Mouse (Mus musculus) liver, embryonic 11.5 days (tissue): ENCODE results near the gene N4bp3. TPM values are rescaled to one million over a fixed set of nuclear protein-coding genes. Genes with fewer than 3 reads are reported as not detected.

Experiments
- ATAC-seq: fragments of 200-750 bp; cut with Nextera tagmentation; replicated peaks from 2 replicates; pipeline ENCODE4 v1.8.0; 2017; ENCODE audit warnings: moderate number of reproducible peaks, mild to moderate bottlenecking, moderate TSS enrichment, moderate library complexity; ENCODE audit not compliant: low FRiP score
- DNase-seq: peaks from one replicate; pipeline ENCODE4 v3.0.0-alpha.2; 2017; ENCODE audit warnings: low spot score
- H3K27ac ChIP-seq: fragments of 300-500 bp; sonication (generic); 2 replicates; pipeline ENCODE4 v1.5.1; 2014; ENCODE audit warnings: mild to moderate bottlenecking, low read depth, low read length, control low read depth
- H3K27me3 ChIP-seq: fragments of 300-500 bp; sonication (generic); replicated peaks from 2 replicates; pipeline ENCODE4 v1.6.1; 2014; ENCODE audit warnings: low read length, mixed read lengths; ENCODE audit not compliant: control insufficient read depth, insufficient read depth
- H3K36me3 ChIP-seq: fragments of 300-500 bp; sonication (generic); 2 replicates; pipeline ENCODE4 v1.6.1; 2014; ENCODE audit warnings: mild to moderate bottlenecking, low read length, moderate library complexity, mixed read lengths; ENCODE audit not compliant: control insufficient read depth, insufficient read depth
- H3K4me1 ChIP-seq: fragments of 300-500 bp; sonication (generic); replicated peaks from 2 replicates; pipeline ENCODE4 v1.6.1; 2014; ENCODE audit warnings: low read length, mixed read lengths; ENCODE audit not compliant: control insufficient read depth, insufficient read depth
- H3K4me2 ChIP-seq: fragments of 300-500 bp; sonication (generic); 2 replicates; pipeline ENCODE4 v1.6.1; 2014; ENCODE audit warnings: mild to moderate bottlenecking, control low read depth, moderate library complexity
- H3K4me3 ChIP-seq: fragments of 300-500 bp; sonication (generic); 2 replicates; pipeline ENCODE4 v1.5.1; 2014; ENCODE audit warnings: low read depth, low read length, control low read depth
- H3K9ac ChIP-seq: fragments of 300-500 bp; sonication (generic); 2 replicates; pipeline ENCODE4 v1.6.1; 2014; ENCODE audit warnings: low read depth, low read length, control low read depth
- H3K9me3 ChIP-seq: fragments of 300-500 bp; sonication (generic); 2 replicates; pipeline ENCODE4 v1.6.1; 2016; ENCODE audit warnings: low read length, inconsistent platforms, mixed read lengths; ENCODE audit not compliant: control insufficient read depth
- WGBS: fragments of 180-500 bp; shearing (Covaris S2); extraction: QIAGEN DNeasy Blood & Tissue Kit; methylation state at CpG from one replicate; pipeline ENCODE4 v1.1.7; 2014; 5-methylcytosine and 5-hydroxymethylcytosine counted together
- polyA plus RNA-seq: library from polyadenylated mRNA; unstranded; fragments of >200 nt; fragmentation: Nextera tagmentation; extraction: Ambion mirVana; gene quantifications from 2 replicates; pipeline ENCODE4 v1.2.1, GENCODE M21; 2014

The N4bp3 gene
- polyA plus RNA-seq, 1 experiment from 2014 or later = 7.2 TPM

DNA sequence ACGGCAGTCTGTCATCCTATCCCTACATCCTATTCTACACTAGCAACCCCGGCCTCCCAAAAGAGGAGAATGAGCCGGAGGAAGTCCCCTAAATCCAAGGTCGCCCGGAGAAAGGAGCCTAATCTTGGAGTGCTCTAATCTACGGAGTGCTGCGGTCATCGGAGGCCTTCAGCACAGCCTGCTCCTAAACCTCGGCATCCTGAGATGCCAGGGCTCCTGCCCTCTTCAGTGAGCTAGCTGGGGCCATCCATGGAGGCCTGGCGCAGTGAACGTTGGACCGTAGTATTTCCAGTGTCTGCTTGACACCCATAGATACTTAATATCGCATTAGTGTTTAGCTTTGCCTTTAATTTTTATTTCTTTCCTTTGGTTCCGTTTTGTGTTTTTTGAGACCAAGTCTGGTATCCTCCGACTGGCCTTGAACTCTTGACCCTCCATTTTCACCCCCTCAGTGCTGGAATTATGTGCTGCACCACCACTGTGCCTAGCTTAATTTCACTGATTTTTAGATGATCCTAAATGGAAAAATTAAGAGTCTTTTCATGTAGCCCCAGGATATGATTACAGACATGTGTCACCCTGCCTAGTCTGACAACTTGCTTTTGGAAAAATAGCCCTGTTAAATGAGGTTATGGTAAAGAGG lies 43.4 kb downstream of the N4bp3 start:
- H3K9ac ChIP-seq = peak overlapping the region; percentile 97
- H3K36me3 ChIP-seq = peaks cover 32% of the 10 kb centered on the region
- H3K4me1 ChIP-seq = peaks cover 42% of the 10 kb centered on the region
- no peaks in the 10 kb centered on the region for H3K27me3 ChIP-seq
- ATAC-seq (peak; percentile 50), DNase-seq (no peak)
- peak overlapping the region; percentile 92 for H3K4me3 ChIP-seq
- no peaks in the 10 kb centered on the region for H3K9me3 ChIP-seq
- H3K27ac ChIP-seq = peak overlapping the region; percentile 98
- 10% methylated on average over 15 of the region's 15 CpGs for WGBS
- peak overlapping the region; percentile 82 for H3K4me2 ChIP-seq

DNA sequence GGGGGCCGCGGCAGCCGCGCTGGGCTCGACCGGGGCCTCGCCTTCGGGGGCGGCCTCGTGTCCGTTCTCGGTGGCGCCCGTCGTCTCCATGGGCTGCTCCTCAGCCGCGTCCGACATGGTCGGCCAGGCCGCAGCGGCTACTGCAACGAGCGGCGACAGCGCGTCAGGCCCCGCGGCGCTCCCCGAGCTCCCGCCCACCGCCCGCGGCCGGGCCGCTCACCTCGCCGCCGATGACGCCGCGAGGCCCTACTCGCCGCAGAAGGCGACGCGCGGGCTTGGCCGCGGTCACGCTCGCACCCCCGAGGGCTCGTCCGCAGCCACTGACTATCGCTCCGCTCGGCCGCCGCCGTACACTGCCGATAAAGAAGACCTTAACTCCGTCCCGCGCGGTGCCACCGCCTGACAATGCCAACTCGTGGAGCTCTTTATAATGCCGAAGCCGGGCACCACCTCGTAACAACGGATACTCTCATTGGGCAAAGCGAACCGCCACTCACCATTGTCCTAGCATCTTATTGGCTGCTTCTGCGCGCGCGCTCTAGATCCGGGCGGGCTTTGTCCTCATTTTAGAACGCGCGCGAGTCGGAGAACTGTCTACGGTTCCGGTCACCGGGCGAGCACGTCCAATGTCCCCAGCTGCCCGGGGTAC lies 44.1 kb downstream of the N4bp3 start, which contains the start of gene Hnrnpab:
TSS of gene Hnrnpab (minus strand) at position 401 of the 649 bp plus-strand sequence.
- no peaks in the 10 kb centered on the region for H3K9me3 ChIP-seq
- under 1% methylated on average over 91 of the region's 91 CpGs for WGBS
- H3K4me2 ChIP-seq = peak within 1 kb of the TSS; percentile 94
- H3K9ac ChIP-seq = peak within 1 kb of the TSS; percentile 97
- H3K27me3 ChIP-seq = no peaks in the 10 kb centered on the region
- ATAC-seq = peak; percentile 87
- H3K36me3 ChIP-seq = peaks cover 38% of the 10 kb centered on the region
- H3K4me3 ChIP-seq = peak within 1 kb of the TSS; percentile 92
- peak within 1 kb of the TSS; percentile 98 for H3K27ac ChIP-seq
- peak; percentile 97 for DNase-seq
- peaks cover 43% of the 10 kb centered on the region for H3K4me1 ChIP-seq

DNA sequence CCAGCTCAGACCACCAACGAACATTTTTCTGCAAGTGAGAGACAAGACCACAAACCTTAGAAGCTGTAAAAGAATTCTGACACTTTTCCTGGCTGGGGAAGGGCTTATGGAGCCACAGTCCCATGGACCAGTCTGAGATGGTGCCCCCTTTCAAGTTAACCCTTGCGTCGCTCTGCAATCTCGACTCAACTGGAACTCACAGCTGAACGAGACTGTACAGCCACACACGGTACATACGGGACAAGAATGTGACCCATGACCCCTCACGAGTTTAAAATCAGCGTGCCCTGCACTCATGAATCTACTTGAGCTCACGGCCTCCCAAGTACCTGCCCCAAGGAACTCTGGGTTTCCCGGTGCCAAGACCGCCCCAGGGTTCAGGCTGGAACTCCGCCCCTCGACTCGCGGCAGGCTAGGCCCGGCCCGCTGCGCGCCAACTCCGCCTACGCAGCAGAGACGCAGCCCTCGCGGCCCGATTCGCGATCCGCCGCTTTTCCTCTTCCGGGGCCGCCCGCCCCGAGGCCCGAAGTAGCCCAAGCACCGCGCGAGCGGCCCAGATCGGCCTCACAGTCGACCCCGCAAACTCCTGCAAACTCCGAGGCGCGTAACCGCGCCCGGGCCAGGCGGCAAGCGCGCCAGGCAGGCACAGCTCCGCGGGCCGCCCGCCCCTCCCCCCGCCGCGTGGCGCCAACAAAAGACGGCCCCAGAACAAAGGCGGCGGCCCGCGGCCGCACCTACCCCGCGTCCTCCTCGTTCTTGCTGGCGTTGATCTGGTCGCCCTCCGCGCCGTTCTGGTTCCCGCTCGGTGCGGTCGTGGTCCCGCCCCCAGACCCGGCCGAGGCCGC lies 44.8 kb downstream of the N4bp3 start:
- ATAC-seq (peak; percentile 62), DNase-seq (peak; percentile 78)
- Histone ChIP-seq H3K4me1 (peaks cover 46% of the 10 kb centered on the region), H3K4me3 (peak overlapping the region; percentile 92), H3K9ac (peak overlapping the region; percentile 97), H3K36me3 (peaks cover 46% of the 10 kb centered on the region), H3K27me3 (no peaks in the 10 kb centered on the region), H3K4me2 (peak overlapping the region; percentile 94), H3K27ac (peak overlapping the region; percentile 98), H3K9me3 (no peaks in the 10 kb centered on the region)
- under 1% methylated on average over 81 of the region's 81 CpGs for WGBS

DNA sequence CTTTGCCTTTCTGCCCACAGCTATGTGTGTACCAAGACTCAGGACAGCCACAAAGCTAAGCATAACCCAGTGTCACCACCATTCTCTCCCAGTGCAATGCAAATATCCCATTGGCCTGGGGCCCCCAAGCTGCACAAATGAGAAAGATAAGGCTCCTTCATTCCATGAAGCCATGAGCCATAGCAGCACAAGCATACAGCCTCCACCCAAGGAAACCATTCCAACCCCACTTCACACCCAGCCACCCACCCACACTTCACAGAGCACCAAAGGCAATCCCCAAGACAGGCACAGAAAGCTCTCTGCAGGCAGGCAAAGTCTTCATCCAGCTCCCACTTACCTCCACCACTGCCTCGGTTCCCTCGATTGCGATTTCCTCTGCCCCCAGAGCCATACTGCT lies 48.4 kb downstream of the N4bp3 start:
- Histone ChIP-seq H3K4me1 (peaks cover 28% of the 10 kb centered on the region), H3K27me3 (no peaks in the 10 kb centered on the region), H3K36me3 (peaks cover 81% of the 10 kb centered on the region), H3K27ac (no peak overlapping the region), H3K9me3 (no peaks in the 10 kb centered on the region), H3K4me2 (no peak overlapping the region), H3K9ac (no peak overlapping the region), H3K4me3 (no peak overlapping the region)
- no peak for DNase-seq
- 88% methylated on average over 3 of the region's 3 CpGs for WGBS
- ATAC-seq = no peak

DNA sequence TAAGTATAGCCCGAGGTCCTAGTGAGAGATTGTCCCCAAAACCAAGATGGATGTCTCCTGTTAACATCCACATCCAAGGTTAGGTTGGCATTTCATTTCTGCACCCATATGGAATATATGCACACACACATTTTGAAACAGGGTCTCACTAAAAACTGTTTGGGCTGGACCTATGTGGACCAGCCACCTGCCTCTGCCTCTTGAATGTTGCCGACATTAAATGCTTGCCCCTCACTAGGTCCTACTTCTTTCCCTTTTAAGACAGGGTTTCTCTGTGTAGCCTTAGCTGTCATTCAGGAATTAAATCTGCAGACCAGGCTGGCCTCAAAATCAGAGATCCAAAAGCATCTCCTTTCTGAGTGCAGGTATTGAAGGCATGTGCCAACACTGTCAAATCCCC lies 53.1 kb downstream of the N4bp3 start:
- H3K27ac ChIP-seq = no peak overlapping the region; the same call in 1 of the 2 replicates
- no peak overlapping the region for H3K4me2 ChIP-seq
- WGBS = 72% methylated on average over 2 of the region's 2 CpGs
- H3K4me1 ChIP-seq = peaks cover 6% of the 10 kb centered on the region; the same call in 1 of the 2 replicates
- H3K36me3 ChIP-seq = peaks cover 81% of the 10 kb centered on the region
- H3K9ac ChIP-seq = no peak overlapping the region
- no peaks in the 10 kb centered on the region for H3K27me3 ChIP-seq
- DNase-seq (no peak), ATAC-seq (no peak)
- H3K9me3 ChIP-seq = no peaks in the 10 kb centered on the region
- H3K4me3 ChIP-seq = no peak overlapping the region

DNA sequence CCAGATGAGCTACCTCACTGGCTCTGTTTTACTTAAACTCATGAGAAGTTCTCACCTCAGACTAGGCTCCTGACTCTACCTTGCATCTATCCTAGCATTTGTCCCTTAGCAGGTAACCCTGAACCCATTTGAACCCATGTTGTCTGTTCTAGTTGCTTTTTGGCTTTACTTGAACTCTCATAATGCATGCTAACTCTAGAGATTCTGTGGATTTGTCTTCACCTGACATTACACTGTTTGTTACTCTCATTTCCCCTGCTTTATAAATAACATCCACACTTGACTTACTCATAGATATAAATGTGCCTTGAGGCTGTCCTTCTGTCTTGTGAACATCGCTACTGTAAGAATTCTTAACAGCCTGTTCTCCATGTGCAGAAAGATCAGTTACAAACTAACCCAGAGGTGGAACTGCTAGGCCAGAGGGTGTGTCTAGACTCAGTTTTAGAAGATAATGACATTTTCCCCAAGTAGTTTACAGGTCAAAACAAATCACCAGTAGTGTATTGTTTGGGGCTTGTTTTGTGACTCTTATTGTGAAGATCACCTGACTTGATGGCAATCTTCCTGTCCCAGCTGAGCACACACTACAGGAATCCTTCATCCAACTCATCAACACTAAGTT lies 55.1 kb downstream of the N4bp3 start:
- Histone ChIP-seq H3K9me3 (no peaks in the 10 kb centered on the region), H3K4me3 (no peak overlapping the region), H3K27me3 (no peaks in the 10 kb centered on the region), H3K36me3 (peaks cover 78% of the 10 kb centered on the region), H3K4me2 (no peak overlapping the region), H3K4me1 (no peaks in the 10 kb centered on the region), H3K27ac (no peak overlapping the region), H3K9ac (no peak overlapping the region)
- 77% methylated on average over 1 of the region's 1 CpGs for WGBS
- ATAC-seq = no peak
- DNase-seq = no peak

DNA sequence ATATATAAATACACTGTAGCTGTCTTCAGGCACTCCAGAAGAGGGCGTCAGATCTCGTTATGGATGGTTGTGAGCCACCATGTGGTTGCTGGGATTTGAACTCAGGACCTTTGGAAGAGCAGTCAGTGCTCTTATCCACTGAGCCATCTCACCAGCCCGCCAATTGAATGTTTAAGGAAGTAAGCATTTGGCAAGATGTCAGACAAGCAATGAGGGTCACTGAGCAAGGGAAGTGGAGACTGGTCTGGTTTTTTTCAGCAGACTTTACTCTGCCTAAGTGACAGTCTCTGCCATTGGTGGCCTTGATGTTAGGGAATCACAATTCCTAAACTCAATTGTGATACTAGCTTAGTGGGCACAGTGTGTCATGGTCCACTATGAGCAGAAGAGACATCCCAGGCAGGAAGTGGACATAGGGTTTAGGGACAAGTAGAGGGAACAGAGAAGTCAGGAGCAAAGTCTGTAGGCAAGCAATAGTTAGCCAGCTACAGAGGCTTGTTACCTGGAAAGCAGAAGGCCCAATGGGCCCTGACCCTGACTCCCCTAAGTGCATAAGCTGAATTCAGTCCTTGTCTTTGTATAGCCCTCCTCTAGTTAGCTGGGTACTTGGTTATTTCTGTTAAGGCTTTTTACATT lies 55.8 kb downstream of the N4bp3 start:
- Histone ChIP-seq H3K4me2 (no peak overlapping the region), H3K27me3 (no peaks in the 10 kb centered on the region), H3K9me3 (no peaks in the 10 kb centered on the region), H3K4me3 (no peak overlapping the region), H3K27ac (no peak overlapping the region), H3K4me1 (no peaks in the 10 kb centered on the region), H3K36me3 (peaks cover 74% of the 10 kb centered on the region), H3K9ac (no peak overlapping the region)
- ATAC-seq (no peak), DNase-seq (no peak)
- WGBS = 58% methylated on average over 3 of the region's 3 CpGs

DNA sequence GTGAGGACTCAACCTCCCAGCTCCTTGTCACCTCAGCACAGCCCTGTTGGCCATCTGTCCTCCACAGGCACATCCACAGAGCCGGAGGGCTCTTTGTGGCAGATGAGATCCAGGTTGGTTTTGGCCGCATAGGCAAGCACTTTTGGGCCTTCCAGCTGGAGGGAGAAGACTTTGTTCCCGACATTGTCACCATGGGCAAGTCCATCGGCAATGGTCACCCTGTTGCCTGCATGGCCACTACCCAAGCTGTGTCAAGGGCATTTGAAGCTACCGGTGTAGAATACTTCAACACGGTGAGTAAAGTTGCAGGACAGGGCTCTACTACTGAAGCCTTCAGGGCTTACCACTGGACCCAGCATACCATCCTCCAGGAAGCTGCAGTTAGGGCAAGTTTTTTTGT lies 56.8 kb downstream of the N4bp3 start:
- DNase-seq (no peak), ATAC-seq (no peak)
- Histone ChIP-seq H3K9ac (no peak overlapping the region), H3K4me3 (no peak overlapping the region), H3K4me2 (no peak overlapping the region), H3K27ac (no peak overlapping the region), H3K9me3 (no peaks in the 10 kb centered on the region), H3K36me3 (peaks cover 73% of the 10 kb centered on the region), H3K4me1 (no peaks in the 10 kb centered on the region), H3K27me3 (no peaks in the 10 kb centered on the region)
- WGBS = 88% methylated on average over 6 of the region's 6 CpGs
